ENCODE assay signal across 7 mouse cellular contexts in genomic region chr4:141957740-141958139, GRCm38 (mm10). TPM values are rescaled to one million over a fixed set of nuclear protein-coding genes. Genes with fewer than 3 reads are reported as not detected.
DNase-seq lines count a peak whose midpoint lies in the region; ATAC-seq and TF ChIP-seq lines count a peak whose summit lies in the region.

No protein-coding gene starts in this region.

- no peak overlapping the region for H3K4me3 ChIP-seq in lung, postnatal 0 days (ENCODE audit: low read depth, low read length)
- H3K4me3 ChIP-seq in hindbrain, embryonic 10.5 days: no peak overlapping the region
- H3K4me3 ChIP-seq in liver, embryonic 12.5 days: no peak overlapping the region

- TF ChIP-seq EP300 in lung, postnatal 0 days (IDR thresholded peaks at IDR 0.05): no peak

- no peak for TF ChIP-seq CTCF in lung, postnatal 0 days (IDR thresholded peaks at IDR 0.05)

- H3K9ac ChIP-seq in lung, postnatal 0 days (replicated peaks; ENCODE audit: low read depth): no peak overlapping the region
- H3K9ac ChIP-seq in liver, embryonic 12.5 days: no peak overlapping the region

- WGBS in lung, postnatal 0 days: 25% methylated on average over 11 of the region's 11 CpGs
- 49% methylated on average over 11 of the region's 11 CpGs for WGBS in hindbrain, embryonic 10.5 days
- WGBS in liver, embryonic 12.5 days (ENCODE audit: insufficient replicate concordance): 39% methylated on average over 11 of the region's 11 CpGs

- peak; percentile 30 for ATAC-seq in lung, postnatal 0 days
- peak; percentile 22; the same call in 1 of the 2 replicates for ATAC-seq in liver, embryonic 12.5 days

- H3K36me3 ChIP-seq in lung, postnatal 0 days (ENCODE audit: insufficient read depth, low read length): no peaks in the 10 kb centered on the region
- no peaks in the 10 kb centered on the region for H3K36me3 ChIP-seq in hindbrain, embryonic 10.5 days
- H3K36me3 ChIP-seq in liver, embryonic 12.5 days: no peaks in the 10 kb centered on the region

- DNase-seq in lung, postnatal 0 days (ENCODE audit: low spot score): no peak
- no peak for DNase-seq in lung, adult 18-20 months
- peak; percentile 32 for DNase-seq in hindbrain, embryonic 10.5 days (ENCODE audit: low spot score)
- DNase-seq in right cerebral cortex, postnatal 10 days (ENCODE audit: low spot score in 2 of 2): no peak
- DNase-seq in spleen, postnatal 4 days (ENCODE audit: low spot score in 2 of 2): no peak
- DNase-seq in frontal cortex, postnatal 36 days (ENCODE audit: low spot score in 2 of 2): no peak

- peaks cover 3% of the 10 kb centered on the region; the same call in 1 of the 2 replicates for H3K4me1 ChIP-seq in lung, postnatal 0 days (ENCODE audit: insufficient read depth, low read depth, low read length)
- H3K4me1 ChIP-seq in hindbrain, embryonic 10.5 days (replicated peaks): peaks cover 26% of the 10 kb centered on the region
- H3K4me1 ChIP-seq in liver, embryonic 12.5 days: peaks cover 21% of the 10 kb centered on the region

- H3K27me3 ChIP-seq in lung, postnatal 0 days (replicated peaks; ENCODE audit: insufficient read depth, low read length): no peaks in the 10 kb centered on the region
- H3K27me3 ChIP-seq in hindbrain, embryonic 10.5 days (ENCODE audit: insufficient read depth, poor library complexity, severe bottlenecking): no peaks in the 10 kb centered on the region
- peaks cover 13% of the 10 kb centered on the region; the same call in 1 of the 2 replicates for H3K27me3 ChIP-seq in liver, embryonic 12.5 days (replicated peaks)

- no peak overlapping the region for H3K4me2 ChIP-seq in lung, postnatal 0 days (replicated peaks; ENCODE audit: low read depth, low read length)
- H3K4me2 ChIP-seq in liver, embryonic 12.5 days: 0 out of 2 replicates have a peak overlapping the region, but pooled peaks have one; percentile 1

- no peaks in the 10 kb centered on the region for H3K9me3 ChIP-seq in lung, postnatal 0 days (ENCODE audit: low read length)
- peaks cover 9% of the 10 kb centered on the region; the same call in 1 of the 2 replicates for H3K9me3 ChIP-seq in hindbrain, embryonic 10.5 days
- no peaks in the 10 kb centered on the region for H3K9me3 ChIP-seq in liver, embryonic 12.5 days (replicated peaks)

- no peak overlapping the region for H3K27ac ChIP-seq in lung, postnatal 0 days (ENCODE audit: low read length)
- peak overlapping the region; percentile 51; the same call in 1 of the 2 replicates for H3K27ac ChIP-seq in hindbrain, embryonic 10.5 days
- H3K27ac ChIP-seq in liver, embryonic 12.5 days: no peak overlapping the region

RNA-seq across cellular contexts. Expression of gene Fhad1, which starts 57.1 kb away (rescaled TPM):
- 6.5 and 8.3 TPM in 2 replicates for polyA plus RNA-seq in lung, postnatal 0 days (2015; fragmentation: Nextera tagmentation; extraction: Ambion mirVana)
- polyA plus RNA-seq in hindbrain, embryonic 10.5 days (2016; fragmentation: Nextera tagmentation; extraction: Ambion mirVana): 2.3 and 4.1 TPM in 2 replicates
- polyA plus RNA-seq in liver, embryonic 12.5 days (2016; fragmentation: Nextera tagmentation; extraction: Ambion mirVana): 0.61 and 0.96 TPM in 2 replicates
